Mouse (Mus musculus) hindbrain, embryonic 16.5 days (tissue): Measurements from ENCODE around the gene Spred2. TPM values are rescaled to one million over a fixed set of nuclear protein-coding genes. Genes with fewer than 3 reads are reported as not detected.

Experiments
- ATAC-seq: fragments of 200-750 bp; cut with Nextera tagmentation; 2 replicates; pipeline ENCODE4 v1.8.0; 2017; ENCODE audit warnings: moderate TSS enrichment, moderate library complexity
- H3K27ac ChIP-seq: fragments of 300-500 bp; sonication (generic); 2 replicates; pipeline ENCODE4 v1.5.1; 2014; ENCODE audit warnings: low read depth, mild to moderate bottlenecking, control low read depth, low read length, moderate library complexity
- H3K27me3 ChIP-seq: fragments of 300-500 bp; sonication (generic); replicated peaks from 2 replicates; pipeline ENCODE4 v1.6.1; 2014; ENCODE audit warnings: low read length; ENCODE audit not compliant: control insufficient read depth, insufficient read depth
- H3K36me3 ChIP-seq: fragments of 300-500 bp; sonication (generic); 2 replicates; pipeline ENCODE4 v1.6.1; 2014; ENCODE audit warnings: mild to moderate bottlenecking, low read length, moderate library complexity, mixed read lengths; ENCODE audit not compliant: control insufficient read depth, insufficient read depth
- H3K4me1 ChIP-seq: fragments of 300-500 bp; sonication (generic); 2 replicates; pipeline ENCODE4 v1.6.1; 2014; ENCODE audit warnings: low read depth, low read length; ENCODE audit not compliant: control insufficient read depth, insufficient read depth
- H3K4me2 ChIP-seq: fragments of 300-500 bp; sonication (generic); 2 replicates; pipeline ENCODE4 v1.6.1; 2014; ENCODE audit warnings: mild to moderate bottlenecking, low read length, control low read depth, moderate library complexity
- H3K4me3 ChIP-seq: fragments of 300-500 bp; sonication (generic); 2 replicates; pipeline ENCODE4 v1.5.1; 2014; ENCODE audit warnings: mild to moderate bottlenecking, low read length, control low read depth, moderate library complexity
- H3K9ac ChIP-seq: fragments of 300-500 bp; sonication (generic); 2 replicates; pipeline ENCODE4 v1.6.1; 2014; ENCODE audit warnings: low read depth, mild to moderate bottlenecking, control low read depth, low read length, moderate library complexity
- H3K9me3 ChIP-seq: fragments of 300-500 bp; sonication (generic); 2 replicates; pipeline ENCODE4 v1.6.1; 2014; ENCODE audit warnings: mild to moderate bottlenecking, low read length, moderate library complexity; ENCODE audit not compliant: control insufficient read depth
- WGBS: fragments of 180-500 bp; shearing (Covaris S2); extraction: QIAGEN DNeasy Blood & Tissue Kit; methylation state at CpG from one replicate; pipeline ENCODE4 v1.1.7; 2014; 5-methylcytosine and 5-hydroxymethylcytosine counted together
- polyA plus RNA-seq: library from polyadenylated mRNA; unstranded; fragments of >200 nt; fragmentation: Nextera tagmentation; extraction: Ambion mirVana; gene quantifications from 2 replicates; pipeline ENCODE4 v1.2.1, GENCODE M21; 2015

Gene Spred2
- polyA plus RNA-seq, 1 experiment from 2014 or later, result 7.4 TPM

- Histone ChIP-seq H3K27ac (no peak overlapping the region), H3K27me3 (no peaks in the 10 kb centered on the region), H3K36me3 (peaks cover 25% of the 10 kb centered on the region), H3K4me2 (no peak overlapping the region), H3K9ac (no peak overlapping the region), H3K4me3 (no peak overlapping the region), H3K9me3 (peaks cover 5% of the 10 kb centered on the region; the same call in 1 of the 2 replicates), H3K4me1 (peaks cover 8% of the 10 kb centered on the region)
- ATAC-seq, result no peak
- WGBS, result 96% methylated on average over 3 of the region's 3 CpGs
These were observed 89.2 kb downstream of the Spred2 start for GRCm38 (mm10) chr11:20013366-20013765.

- Histone ChIP-seq H3K27me3 (no peaks in the 10 kb centered on the region), H3K36me3 (peaks cover 47% of the 10 kb centered on the region), H3K4me1 (no peaks in the 10 kb centered on the region), H3K27ac (no peak overlapping the region), H3K9ac (no peak overlapping the region), H3K9me3 (peaks cover 30% of the 10 kb centered on the region), H3K4me2 (no peak overlapping the region), H3K4me3 (no peak overlapping the region)
- 97% methylated on average over 13 of the region's 13 CpGs for WGBS
- ATAC-seq, result no peak
These were observed 93.8 kb downstream of the Spred2 start for GRCm38 (mm10) chr11:20017937-20018336.

- Histone ChIP-seq H3K36me3 (peaks cover 47% of the 10 kb centered on the region), H3K9me3 (peaks cover 30% of the 10 kb centered on the region), H3K4me2 (no peak overlapping the region), H3K4me3 (no peak overlapping the region), H3K27ac (no peak overlapping the region), H3K27me3 (no peaks in the 10 kb centered on the region), H3K9ac (no peak overlapping the region), H3K4me1 (no peaks in the 10 kb centered on the region)
- ATAC-seq, result no peak
- 97% methylated on average over 2 of the region's 2 CpGs for WGBS
These were observed 94.7 kb downstream of the Spred2 start for GRCm38 (mm10) chr11:20018905-20019304.

- WGBS, result 98% methylated on average over 35 of the region's 35 CpGs
These were observed 96.5 kb downstream of the Spred2 start for GRCm38 (mm10) chr11:20020720-20021119.

GRCm38 (mm10) chr11:20022462-20022861 is 98.3 kb downstream of the Spred2 start:
- Histone ChIP-seq H3K27ac (no peak overlapping the region), H3K27me3 (no peaks in the 10 kb centered on the region), H3K4me3 (no peak overlapping the region), H3K36me3 (peaks cover 44% of the 10 kb centered on the region), H3K9ac (no peak overlapping the region), H3K9me3 (peaks cover 30% of the 10 kb centered on the region), H3K4me1 (no peaks in the 10 kb centered on the region), H3K4me2 (no peak overlapping the region)
- WGBS, result 84% methylated on average over 2 of the region's 2 CpGs
- no peak for ATAC-seq

More at GRCm38 (mm10) chr11:20020720-20021119, 96.5 kb downstream of the Spred2 start:
- Histone ChIP-seq H3K36me3 (peaks cover 44% of the 10 kb centered on the region), H3K27me3 (no peaks in the 10 kb centered on the region), H3K27ac (no peak overlapping the region), H3K4me3 (no peak overlapping the region), H3K4me2 (no peak overlapping the region), H3K9me3 (peaks cover 30% of the 10 kb centered on the region), H3K9ac (no peak overlapping the region), H3K4me1 (no peaks in the 10 kb centered on the region)
- ATAC-seq, result no peak

GRCm38 (mm10) chr11:20022911-20023482 is 98.8 kb downstream of the Spred2 start:
- H3K36me3 ChIP-seq, result peaks cover 40% of the 10 kb centered on the region
- H3K4me3 ChIP-seq, result no peak overlapping the region
- H3K9ac ChIP-seq, result no peak overlapping the region
- no peak overlapping the region for H3K27ac ChIP-seq
- 87% methylated on average over 14 of the region's 14 CpGs for WGBS
- no peak for ATAC-seq
- H3K9me3 ChIP-seq, result peaks cover 30% of the 10 kb centered on the region
- no peak overlapping the region for H3K4me2 ChIP-seq
- no peaks in the 10 kb centered on the region for H3K27me3 ChIP-seq
- no peaks in the 10 kb centered on the region for H3K4me1 ChIP-seq

GRCm38 (mm10) chr11:20025899-20026298 is 101.7 kb downstream of the Spred2 start:
- WGBS, result 77% methylated on average over 11 of the region's 11 CpGs
- no peak overlapping the region for H3K4me3 ChIP-seq

GRCm38 (mm10) chr11:20027719-20028118 is 103.5 kb downstream of the Spred2 start:
- H3K36me3 ChIP-seq, result no peaks in the 10 kb centered on the region
- 82% methylated on average over 9 of the region's 9 CpGs for WGBS
- no peak for ATAC-seq

More at GRCm38 (mm10) chr11:20025899-20026298, 101.7 kb downstream of the Spred2 start:
- H3K27ac ChIP-seq, result no peak overlapping the region
- no peaks in the 10 kb centered on the region for H3K27me3 ChIP-seq
- no peaks in the 10 kb centered on the region for H3K4me1 ChIP-seq
- peaks cover 8% of the 10 kb centered on the region for H3K9me3 ChIP-seq
- H3K36me3 ChIP-seq, result peaks cover 11% of the 10 kb centered on the region
- H3K4me2 ChIP-seq, result no peak overlapping the region
- no peak for ATAC-seq
- H3K9ac ChIP-seq, result no peak overlapping the region

GRCm38 (mm10) chr11:20028396-20028795 is 104.2 kb downstream of the Spred2 start:
- WGBS, result 91% methylated on average over 6 of the region's 6 CpGs
- ATAC-seq, result no peak
- no peak overlapping the region for H3K27ac ChIP-seq

More at GRCm38 (mm10) chr11:20027719-20028118, 103.5 kb downstream of the Spred2 start:
- Histone ChIP-seq H3K27ac (no peak overlapping the region), H3K4me1 (no peaks in the 10 kb centered on the region), H3K4me3 (no peak overlapping the region), H3K4me2 (no peak overlapping the region), H3K27me3 (no peaks in the 10 kb centered on the region), H3K9me3 (no peaks in the 10 kb centered on the region), H3K9ac (no peak overlapping the region)

More at GRCm38 (mm10) chr11:20028396-20028795, 104.2 kb downstream of the Spred2 start:
- H3K9ac ChIP-seq, result no peak overlapping the region
- H3K36me3 ChIP-seq, result no peaks in the 10 kb centered on the region
- no peaks in the 10 kb centered on the region for H3K9me3 ChIP-seq
- H3K4me1 ChIP-seq, result no peaks in the 10 kb centered on the region
- no peak overlapping the region for H3K4me2 ChIP-seq
- no peak overlapping the region for H3K4me3 ChIP-seq
- no peaks in the 10 kb centered on the region for H3K27me3 ChIP-seq
